Mouse (Mus musculus): ENCODE data around the gene Atmin. TPM values are rescaled to one million over a fixed set of nuclear protein-coding genes. Genes with fewer than 3 reads are reported as not detected.

Gene Atmin
- 10 to 100 TPM; 30.9 to 33.1 TPM for total RNA-seq (2023)

DNA sequence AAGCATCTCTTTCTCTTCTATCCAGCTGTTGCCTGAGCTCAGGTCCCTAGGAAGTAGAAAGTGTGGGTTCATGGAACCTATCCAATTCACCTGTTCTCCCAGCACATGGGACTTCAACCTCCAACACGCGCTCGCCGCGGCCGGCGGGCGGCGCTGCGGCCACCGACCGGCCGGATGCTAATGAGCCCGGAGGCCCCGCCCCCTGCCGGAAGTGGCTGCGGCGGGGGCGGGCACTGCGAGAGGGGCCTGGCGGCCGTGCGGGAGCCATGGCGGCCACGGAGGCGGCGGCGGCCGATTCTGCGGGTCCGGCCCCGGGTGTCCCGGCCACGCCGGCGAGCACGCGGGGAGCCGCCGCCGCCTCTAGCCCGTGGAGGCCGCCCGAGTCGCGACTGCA lies at the start of gene Atmin:
Gene Atmin, plus strand, starts transcription at position 233 of the 394 bp plus-strand sequence.

DNA sequence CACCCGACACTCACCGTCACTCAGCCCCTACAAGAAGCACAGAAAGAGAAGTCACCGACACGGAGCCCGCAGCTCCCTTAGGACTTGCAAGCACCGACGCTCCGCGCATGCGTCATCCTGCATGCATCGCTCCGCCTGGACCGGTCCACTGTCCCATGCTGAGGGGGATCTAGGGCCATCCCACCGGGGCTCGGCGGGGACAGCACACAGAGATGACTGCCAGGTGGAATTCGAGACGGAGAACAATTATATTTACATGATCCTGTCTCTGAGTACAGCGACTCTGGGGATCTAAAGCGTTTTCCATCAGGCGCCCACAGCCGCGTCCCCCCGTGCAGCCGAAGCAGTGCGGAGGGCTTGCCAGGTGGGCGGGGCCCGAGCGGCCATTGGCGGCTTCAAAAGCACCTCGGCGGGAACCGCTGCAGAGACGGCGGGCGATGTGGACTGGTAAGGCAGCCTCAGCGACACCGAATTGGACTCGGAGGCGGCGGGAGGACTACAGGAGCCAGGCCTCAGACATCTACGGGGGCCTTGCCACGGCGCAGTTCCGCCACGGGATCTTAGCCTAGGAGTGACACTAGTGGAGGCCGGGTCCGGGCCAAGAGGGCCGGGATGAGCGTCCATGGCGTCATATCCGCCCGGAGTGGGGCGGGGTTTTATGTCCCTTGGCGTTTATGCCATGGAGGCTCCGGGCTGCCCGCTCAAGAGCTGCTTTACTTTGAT lies 21.7 kb upstream of the Atmin start, which contains the start of the genes Cmc2 and Cenpn:
Gene Cmc2, minus strand, starts transcription at position 119 of the 723 bp plus-strand sequence.
Gene Cenpn, plus strand, starts transcription at position 394 of the 723 bp plus-strand sequence.

DNA sequence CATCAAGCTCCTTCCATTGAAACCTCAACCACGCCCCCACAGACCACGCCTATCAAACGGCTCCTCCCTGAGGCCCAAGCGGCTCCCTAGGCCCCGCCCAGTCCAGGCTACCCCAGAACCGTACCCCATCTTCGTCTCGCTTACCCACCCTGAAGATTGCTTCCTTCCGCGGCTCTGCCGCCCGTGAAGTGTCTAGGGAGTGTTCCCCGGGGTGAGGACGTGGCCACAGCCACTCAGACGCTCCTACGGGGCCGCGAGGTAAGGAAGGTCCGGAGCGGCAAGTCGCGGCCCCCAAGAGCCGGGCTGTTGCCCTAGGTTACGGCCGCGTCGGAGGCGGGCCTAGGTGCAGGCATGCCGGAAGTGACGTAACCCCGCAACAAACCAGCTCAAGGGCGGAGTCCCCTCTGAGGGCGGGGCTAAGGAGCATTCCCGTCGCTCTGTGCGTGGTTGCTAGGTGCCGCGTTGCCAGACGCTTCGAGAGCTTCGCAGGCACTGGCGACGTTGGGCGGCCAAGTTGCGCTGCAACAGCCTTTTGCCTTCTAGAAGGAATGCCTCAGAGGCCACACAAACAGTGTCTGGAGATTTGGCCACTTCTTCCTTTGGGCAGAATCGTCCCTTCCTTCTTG lies 35.6 kb downstream of the Atmin start, which contains the start of gene 1700030J22Rik:
Gene 1700030J22Rik, minus strand, starts transcription at position 329 of the 626 bp plus-strand sequence.

DNA sequence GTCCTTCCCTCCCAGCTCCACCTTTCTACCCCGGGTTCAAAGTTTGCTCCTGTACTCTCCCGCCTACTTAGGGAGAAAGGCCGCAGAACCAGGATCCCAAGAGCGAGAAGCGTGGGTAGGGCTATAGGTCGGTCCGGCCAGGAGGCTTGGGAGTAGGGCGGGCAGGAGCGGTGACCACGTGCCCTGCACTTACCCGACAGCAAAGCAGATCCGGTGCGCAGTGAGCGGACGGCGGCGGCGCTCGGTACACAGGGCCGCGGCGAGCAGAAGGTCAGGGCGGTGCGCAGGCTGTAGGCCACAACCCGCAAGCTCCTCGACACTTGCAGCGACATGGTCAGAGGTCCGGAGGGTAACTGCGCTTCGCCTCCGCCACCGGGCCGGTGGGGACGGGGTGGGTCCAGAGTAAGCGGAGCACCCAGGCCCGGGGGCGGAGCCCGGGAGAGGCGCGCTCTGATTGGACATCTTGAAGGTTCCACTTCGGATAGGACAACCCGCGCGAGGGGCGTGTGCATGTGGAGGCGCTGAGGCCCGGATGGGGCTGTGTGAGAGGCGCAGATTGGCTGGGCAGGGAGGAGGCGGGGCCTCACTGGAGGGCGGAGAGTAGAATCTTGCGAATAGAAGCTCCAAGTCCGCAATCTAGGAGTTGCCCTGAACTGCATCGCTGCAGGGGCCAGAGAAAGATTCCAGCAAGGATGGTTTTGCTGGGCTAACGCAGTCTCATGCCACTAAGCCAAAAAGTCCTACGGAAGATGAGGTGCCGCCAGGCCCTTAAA lies 50.1 kb downstream of the Atmin start, which contains the start of gene Gcsh:
Gene Gcsh, minus strand, starts transcription at position 443 of the 773 bp plus-strand sequence.

Other genes with a start within 250 kb of the Atmin start
- gene Cdyl2, start 210.4 kb upstream of the Atmin start, total RNA-seq (2023) = 10 to 100 TPM in 1 of 2 experiments, 1 to 10 TPM in 1; 8.7 to 10.2 TPM
- 1 to 10 TPM; 5.9 to 6.8 TPM for gene Cmc2, start 21.9 kb upstream of the Atmin start, total RNA-seq (2023)
- under 1 TPM; 0.63 to 0.91 TPM for gene Cenpn, start 21.7 kb upstream of the Atmin start, total RNA-seq (2023)
- gene 1700030J22Rik, start 35.6 kb downstream of the Atmin start, total RNA-seq (2023) = 1 to 10 TPM in 1 of 2 experiments, under 1 TPM in 1; 0.33 to 1.5 TPM
- gene Gcsh, start 50.1 kb downstream of the Atmin start, total RNA-seq (2023) = 1 to 10 TPM; 6.4 to 7.0 TPM
- under 1 TPM; 0.37 to 0.43 TPM for gene Pkd1l2, start 139.1 kb downstream of the Atmin start, total RNA-seq (2023)
- gene Bco1, start 152.5 kb downstream of the Atmin start, total RNA-seq (2023) = not detected
- 10 to 100 TPM in 1 of 2 experiments, 1 to 10 TPM in 1; 8.8 to 11.0 TPM for gene Gan, start 214.7 kb downstream of the Atmin start, total RNA-seq (2023)

Measured in monocyte, adult 59 days (primary cell).